ENCODE assay signal across 8 mouse cellular contexts in genomic region chr19:40588847-40589529, GRCm38 (mm10). TPM values are rescaled to one million over a fixed set of nuclear protein-coding genes. Genes with fewer than 3 reads are reported as not detected.
A peak's percentile ranks its signal among the peaks of the same experiment; 100 is the strongest.
DNase-seq lines count a peak whose midpoint lies in the region; ATAC-seq lines count a peak whose summit lies in the region.

No protein-coding gene starts in this region.

- peak; percentile 66 for ATAC-seq in inflammation-experienced regulatory T-cells, adult 6 months
- peak; percentile 68 for ATAC-seq in megakaryocyte-erythroid progenitor cell, adult 5-6 weeks (replicated peaks; ENCODE audit: low FRiP score, low TSS enrichment, poor library complexity, severe bottlenecking)

- DNase-seq in adipocyte (ENCODE audit: low spot score), result peak; percentile 95
- DNase-seq in embryo, embryonic 10 days (ENCODE audit: low spot score), result peak; percentile 88
- DNase-seq in gastrocnemius, postnatal 10 days, result peak; percentile 86
- peak; percentile 84 to 91 for DNase-seq in left cerebral cortex, postnatal 10 days (ENCODE audit: extremely low spot score in 1 of 2, low spot score in 2 of 2)
- peak; percentile 83 for DNase-seq in right cerebral cortex, postnatal 25 days
- DNase-seq in urinary bladder, postnatal 4 days (ENCODE audit: low spot score in 2 of 2), result peak; percentile 76 to 92

- intact Hi-C loops in left cerebral cortex, postnatal 10 days (cut with DNase I), result no loop called here

RNA-seq across cellular contexts. Expression of gene Aldh18a1, which starts 0.7 kb away (rescaled TPM):
- total RNA-seq in gastrocnemius, postnatal 10 days (2021), result 10 to 100 TPM; 12.7 to 15.8 TPM
- polyA plus RNA-seq in inflammation-experienced regulatory T-cells, adult 6 months (2017; shearing (Covaris generic)), result 10 to 100 TPM; 34.5 to 39.7 (median 38.7) TPM
- 10 to 100 TPM; 25.6 to 28.5 TPM for total RNA-seq in left cerebral cortex, postnatal 10 days (2021)
- 89.6 and 91.3 TPM in 2 replicates for total RNA-seq in megakaryocyte-erythroid progenitor cell, adult 5-6 weeks (2014; fragmentation: Nextera tagmentation)
- 69.1 and 106 TPM in 2 replicates for total RNA-seq in megakaryocyte-erythroid progenitor cell, adult 5-6 weeks (2017)

RNA-seq across cellular contexts. Expression of gene Tctn3, which starts 23.0 kb away (rescaled TPM):
- total RNA-seq in gastrocnemius, postnatal 10 days (2021), result 1 to 10 TPM; 2.1 to 3.9 TPM
- 1 to 10 TPM; 5.8 to 9.4 (median 9.1) TPM for polyA plus RNA-seq in inflammation-experienced regulatory T-cells, adult 6 months (2017; shearing (Covaris generic))
- 10 to 100 TPM; 25.9 to 28.5 TPM for total RNA-seq in left cerebral cortex, postnatal 10 days (2021)
- total RNA-seq in megakaryocyte-erythroid progenitor cell, adult 5-6 weeks (2014; fragmentation: Nextera tagmentation), result 8.7 and 15.2 TPM in 2 replicates
- 4.3 and 6.4 TPM in 2 replicates for total RNA-seq in megakaryocyte-erythroid progenitor cell, adult 5-6 weeks (2017)

RNA-seq across cellular contexts. Expression of gene Entpd1, which starts 23.2 kb away (rescaled TPM):
- 10 to 100 TPM; 23.8 to 29.0 TPM for total RNA-seq in gastrocnemius, postnatal 10 days (2021)
- 10 to 100 TPM; 46.8 to 61.9 (median 50.3) TPM for polyA plus RNA-seq in inflammation-experienced regulatory T-cells, adult 6 months (2017; shearing (Covaris generic))
- 10 to 100 TPM; 18.7 to 20.2 TPM for total RNA-seq in left cerebral cortex, postnatal 10 days (2021)
- total RNA-seq in megakaryocyte-erythroid progenitor cell, adult 5-6 weeks (2014; fragmentation: Nextera tagmentation), result 0.89 TPM in 1 of 2 replicates, not detected in the other
- total RNA-seq in megakaryocyte-erythroid progenitor cell, adult 5-6 weeks (2017), result 0.09 and 4.6 TPM in 2 replicates

Comparison
In these comparisons a context has a peak if more than half of its experiments do, and no peak if none do; other contexts are left out.
1. Peak in every context shown above with its lines: DNase-seq and ATAC-seq.